Mouse (Mus musculus) right cerebral cortex, postnatal 10 days (tissue): ENCODE measurements at regions not wholly inside any gene's neighbourhood (a gene's known extent, or its start where the extent isn't known, plus 50 kb on each side); places are given as distances from the start of the nearest gene placed in this dataset.
A peak's percentile ranks its signal among the peaks of the same experiment; 100 is the strongest.

Source experiments
- DNase-seq, 2 experiments: peaks; one replicate each; pipeline ENCODE4 v3.0.0; 2021; ENCODE audit warnings: low spot score in 2 of 2

- no peak for DNase-seq
Measured at GRCm38 (mm10) chr6:49893113-49893512, 70.6 kb downstream of the Npy start.

DNA sequence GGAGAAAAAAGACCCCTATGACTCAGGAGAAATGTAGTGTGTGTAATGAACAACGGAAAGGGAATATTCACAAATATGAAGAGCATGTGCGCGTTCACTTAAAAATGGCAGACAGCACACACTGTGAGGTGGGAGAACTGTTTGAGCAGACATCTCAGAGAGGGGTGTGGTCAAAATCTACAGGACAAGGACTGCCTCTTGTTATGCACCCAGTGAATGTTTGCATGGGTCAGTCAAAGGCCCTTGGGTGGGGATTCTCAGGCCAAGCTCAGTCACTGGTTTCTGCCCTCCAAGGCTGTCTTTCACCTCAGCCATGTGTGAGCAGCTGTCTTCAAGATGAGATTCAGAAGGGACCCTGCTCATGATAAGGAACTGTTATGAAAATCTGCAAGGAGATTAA lies 76.6 kb downstream of the Npy start:
- DNase-seq, result no peak

DNA sequence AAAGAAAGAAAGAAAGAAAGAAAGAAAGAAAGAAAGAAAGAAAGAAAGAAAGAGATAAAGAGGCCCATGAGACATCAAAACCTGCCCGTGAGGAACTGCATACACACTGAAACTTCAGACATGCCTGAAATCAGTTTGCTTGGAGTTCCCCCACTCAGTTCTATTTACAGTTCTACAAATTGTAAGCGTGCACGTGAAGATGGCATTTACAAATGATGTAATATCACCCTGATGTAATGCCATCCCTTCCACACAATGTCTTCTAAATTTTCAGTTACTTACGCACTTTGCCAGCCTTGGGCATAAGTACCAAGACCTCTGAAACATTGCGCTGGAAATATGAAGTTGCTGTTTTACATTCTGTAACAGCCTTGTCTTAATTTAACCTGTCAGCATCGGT lies 79.0 kb downstream of the Npy start:
- DNase-seq, result no peak

DNA sequence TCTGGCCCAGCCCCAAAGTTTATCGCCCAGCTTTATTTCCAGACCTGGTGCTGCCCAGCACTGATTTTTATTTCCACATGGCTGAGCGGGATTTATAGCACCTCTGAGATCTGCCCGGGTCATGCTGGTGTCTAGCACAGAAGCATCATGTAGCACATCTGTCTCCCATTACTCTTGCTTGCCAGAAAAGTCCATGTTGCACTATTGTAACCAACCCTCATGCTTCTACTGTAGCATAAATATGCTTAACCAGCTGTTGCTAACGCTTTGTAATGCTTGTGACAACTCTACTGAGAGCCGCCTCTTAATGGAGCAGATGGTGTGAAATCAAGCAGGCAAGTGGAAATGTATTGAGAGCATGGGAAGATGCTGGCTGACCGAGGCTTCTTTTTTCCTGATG lies 81.5 kb downstream of the Npy start:
- DNase-seq, result peak in 1 of 2 experiments; percentile 52

DNA sequence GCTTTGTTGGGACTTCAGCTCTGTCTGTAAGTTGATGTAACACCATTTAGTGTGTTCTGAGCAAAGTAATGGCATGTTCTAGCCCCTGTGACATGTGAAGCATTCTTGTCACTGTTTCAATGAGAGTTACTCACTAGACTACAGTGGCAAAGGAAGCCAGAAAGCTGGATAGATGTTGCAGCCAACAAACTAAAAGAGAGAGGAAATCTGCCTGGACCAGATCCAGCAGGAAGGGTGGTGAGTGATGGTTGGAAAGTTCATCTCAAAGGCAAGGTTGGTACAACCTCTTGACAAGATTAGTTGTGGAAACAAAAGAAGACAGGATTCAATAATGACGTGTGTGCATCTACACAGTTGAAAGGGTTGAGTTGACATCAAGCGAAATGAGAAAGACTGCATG lies 83.9 kb downstream of the Npy start:
- DNase-seq, result no peak

GRCm38 (mm10) chr6:49919089-49919812 lies 96.7 kb downstream of the Npy start:
- DNase-seq, result peak; percentile 37 to 52

DNA sequence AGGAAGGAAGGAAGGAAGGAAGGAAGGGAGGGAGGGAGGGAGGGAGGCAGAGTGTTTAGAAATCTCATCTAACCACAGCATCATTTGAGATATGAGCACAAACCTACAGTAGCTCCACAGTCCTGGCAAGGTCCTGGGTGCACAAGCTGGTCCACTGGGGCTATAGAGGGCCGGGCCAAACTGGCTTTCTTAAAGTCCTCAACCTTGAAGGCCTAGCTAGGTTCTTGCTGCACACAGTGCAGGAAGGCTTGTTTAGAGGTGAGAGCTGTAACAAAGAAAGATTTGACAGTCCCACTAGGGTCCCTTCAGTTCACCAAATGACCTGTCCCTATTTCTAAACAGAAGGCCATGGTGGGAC lies 97.3 kb downstream of the Npy start:
- no peak for DNase-seq

- DNase-seq, result no peak
Measured at GRCm38 (mm10) chr6:49924296-49924695, 101.8 kb downstream of the Npy start.

DNA sequence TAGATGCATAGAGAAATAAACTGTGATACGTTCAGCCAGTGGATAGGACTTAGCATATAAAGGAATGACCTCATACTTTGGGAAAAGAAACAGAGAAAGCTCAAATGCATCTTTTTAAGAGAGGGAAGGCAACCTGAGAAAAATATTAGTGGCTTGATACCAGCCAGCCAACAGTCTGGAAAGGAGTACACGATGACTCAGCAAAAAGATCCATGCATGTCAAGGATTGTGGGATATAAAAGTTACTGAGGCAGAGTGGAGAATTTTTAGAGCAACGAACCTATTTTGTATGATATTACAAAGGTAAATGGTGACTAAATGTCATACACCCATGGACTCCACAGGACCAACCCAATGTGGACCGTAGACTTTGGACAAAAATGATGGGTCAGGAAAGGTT lies 105.6 kb downstream of the Npy start:
- DNase-seq, result no peak

DNA sequence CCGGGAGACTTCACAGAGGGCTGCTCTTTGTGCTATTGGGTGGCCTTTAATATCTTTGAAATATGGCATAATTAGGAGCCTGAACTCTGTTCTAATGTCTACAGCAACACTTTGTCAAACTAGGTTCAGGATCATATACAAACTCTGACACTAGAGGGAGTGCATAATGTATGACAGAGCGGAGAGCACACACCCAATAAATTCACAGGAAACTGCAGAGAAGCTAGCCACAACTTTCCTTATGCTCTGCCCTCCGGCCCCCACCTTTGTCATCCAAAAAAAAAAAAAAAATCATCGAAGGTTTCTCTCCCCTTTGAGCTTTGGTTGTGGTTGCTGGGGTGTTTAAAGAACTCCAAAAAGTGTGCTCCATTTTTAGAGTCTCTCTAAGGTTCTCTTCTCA lies 107.6 kb downstream of the Npy start:
- DNase-seq, result no peak

GRCm38 (mm10) chr6:49943087-49943486 lies 120.6 kb downstream of the Npy start:
- DNase-seq, result no peak

DNA sequence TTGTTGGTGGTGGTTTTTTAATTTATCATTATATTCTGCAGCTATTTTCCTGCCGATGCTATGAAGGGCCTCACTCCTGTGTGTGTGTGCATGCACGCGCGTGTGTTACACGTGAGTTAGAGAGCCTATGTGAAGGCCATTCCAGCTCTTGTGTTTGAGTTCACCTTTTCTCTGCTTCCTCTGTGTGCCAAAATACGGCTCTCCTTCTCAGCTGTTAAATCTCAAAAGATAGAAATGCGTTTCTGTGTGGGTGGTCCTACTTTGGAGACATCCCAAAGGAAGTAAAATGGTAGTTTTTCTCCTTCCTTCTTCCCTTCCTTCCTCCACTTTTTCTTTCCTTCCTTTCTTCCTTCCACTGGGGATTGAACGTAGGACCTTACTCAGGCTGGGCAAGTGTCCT lies 136.4 kb downstream of the Npy start:
- no peak for DNase-seq

- no peak for DNase-seq
Measured at GRCm38 (mm10) chr6:49961166-49961565, 138.7 kb downstream of the Npy start.

DNA sequence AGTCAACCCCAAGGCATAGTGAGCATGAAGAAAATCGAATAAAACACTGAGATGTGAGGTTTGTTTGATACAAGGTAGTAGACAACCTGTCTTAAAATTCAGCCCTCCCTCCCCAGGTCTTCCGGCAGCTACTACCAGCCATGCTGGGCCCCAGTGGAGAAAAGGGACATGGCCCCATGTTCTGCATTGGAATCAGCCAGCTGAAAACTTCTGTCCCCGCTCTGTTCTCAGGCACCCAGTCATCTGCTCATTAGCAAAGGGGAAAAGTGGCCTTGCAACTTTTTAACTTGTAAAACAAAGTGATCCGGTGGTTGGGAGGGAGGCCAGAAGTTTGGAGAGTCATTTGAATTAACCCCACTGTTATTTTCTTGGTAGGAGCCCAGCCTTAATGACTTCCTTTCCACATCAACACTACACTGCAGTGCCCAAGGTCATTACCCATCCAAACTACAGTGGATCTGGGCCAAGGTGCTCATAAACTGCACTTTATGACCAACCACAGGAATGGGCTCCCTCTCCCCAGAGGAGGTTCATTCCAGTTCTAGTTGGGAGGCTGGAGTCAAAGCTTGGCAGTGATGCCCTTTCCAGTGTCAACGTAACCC lies 143.5 kb downstream of the Npy start:
- no peak for DNase-seq

GRCm38 (mm10) chr6:49966555-49966954 lies 143.5 kb upstream of the Mpp6 start:
- no peak for DNase-seq

- no peak for DNase-seq
Measured at GRCm38 (mm10) chr6:49973258-49973865, 136.7 kb upstream of the Mpp6 start.

- DNase-seq, result peak; percentile 70 to 82
Measured at GRCm38 (mm10) chr6:49977783-49978182, 132.3 kb upstream of the Mpp6 start.

- DNase-seq, result no peak
Measured at GRCm38 (mm10) chr6:49983740-49984139, 126.3 kb upstream of the Mpp6 start.

DNA sequence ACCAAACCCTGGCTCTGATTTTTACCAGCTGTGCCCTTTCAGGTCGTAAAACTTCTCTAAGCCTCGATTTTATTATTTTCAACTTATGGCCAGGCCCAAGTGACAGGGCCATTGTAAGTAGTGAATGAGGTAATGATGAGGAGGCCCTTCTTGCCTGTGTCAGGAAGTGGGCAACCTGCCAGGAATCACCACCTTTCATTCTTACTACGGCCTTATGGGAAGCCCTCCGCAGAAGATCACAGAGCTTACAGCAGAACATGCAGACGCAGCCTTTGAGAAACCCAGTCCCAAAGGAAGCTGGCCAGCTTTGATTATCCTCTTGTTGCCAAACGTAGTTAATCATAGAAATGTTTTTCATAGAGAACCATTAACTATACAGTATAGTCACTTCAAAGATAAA lies 124.9 kb upstream of the Mpp6 start:
- DNase-seq, result no peak

- no peak for DNase-seq
Measured at GRCm38 (mm10) chr6:49987141-49987540, 122.9 kb upstream of the Mpp6 start.

DNA sequence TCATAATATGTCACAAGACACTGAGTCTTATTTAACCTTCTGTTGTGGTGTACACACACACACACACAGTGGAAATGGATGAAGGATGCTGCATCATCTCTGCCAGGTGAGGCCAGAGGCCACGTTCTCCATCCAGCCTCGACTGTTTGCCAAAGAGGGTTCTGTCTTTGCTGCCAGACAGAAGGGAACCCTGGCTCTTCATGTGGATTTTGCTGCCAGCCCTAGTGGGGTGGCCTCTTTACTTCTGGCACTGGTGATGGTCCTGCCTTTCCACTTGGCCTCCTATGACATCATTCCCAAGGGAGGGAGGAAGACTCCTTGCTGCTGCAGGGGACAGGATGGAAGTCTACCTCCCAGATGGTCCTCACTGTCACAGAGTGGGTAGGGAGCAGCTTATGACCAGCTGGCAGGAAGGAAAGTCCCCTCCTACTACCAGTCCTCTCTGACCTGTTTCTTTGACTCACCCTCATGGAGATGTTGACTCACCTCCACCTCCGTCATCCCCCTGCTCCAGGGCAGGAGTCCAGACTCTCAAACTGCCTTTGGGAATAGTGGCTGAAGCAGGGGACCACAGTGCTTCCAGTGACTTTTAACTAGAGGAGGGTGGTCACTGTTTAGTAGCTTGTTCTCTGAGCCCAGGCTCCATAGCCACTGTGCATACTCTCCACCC lies 122.4 kb upstream of the Mpp6 start:
- no peak for DNase-seq

DNA sequence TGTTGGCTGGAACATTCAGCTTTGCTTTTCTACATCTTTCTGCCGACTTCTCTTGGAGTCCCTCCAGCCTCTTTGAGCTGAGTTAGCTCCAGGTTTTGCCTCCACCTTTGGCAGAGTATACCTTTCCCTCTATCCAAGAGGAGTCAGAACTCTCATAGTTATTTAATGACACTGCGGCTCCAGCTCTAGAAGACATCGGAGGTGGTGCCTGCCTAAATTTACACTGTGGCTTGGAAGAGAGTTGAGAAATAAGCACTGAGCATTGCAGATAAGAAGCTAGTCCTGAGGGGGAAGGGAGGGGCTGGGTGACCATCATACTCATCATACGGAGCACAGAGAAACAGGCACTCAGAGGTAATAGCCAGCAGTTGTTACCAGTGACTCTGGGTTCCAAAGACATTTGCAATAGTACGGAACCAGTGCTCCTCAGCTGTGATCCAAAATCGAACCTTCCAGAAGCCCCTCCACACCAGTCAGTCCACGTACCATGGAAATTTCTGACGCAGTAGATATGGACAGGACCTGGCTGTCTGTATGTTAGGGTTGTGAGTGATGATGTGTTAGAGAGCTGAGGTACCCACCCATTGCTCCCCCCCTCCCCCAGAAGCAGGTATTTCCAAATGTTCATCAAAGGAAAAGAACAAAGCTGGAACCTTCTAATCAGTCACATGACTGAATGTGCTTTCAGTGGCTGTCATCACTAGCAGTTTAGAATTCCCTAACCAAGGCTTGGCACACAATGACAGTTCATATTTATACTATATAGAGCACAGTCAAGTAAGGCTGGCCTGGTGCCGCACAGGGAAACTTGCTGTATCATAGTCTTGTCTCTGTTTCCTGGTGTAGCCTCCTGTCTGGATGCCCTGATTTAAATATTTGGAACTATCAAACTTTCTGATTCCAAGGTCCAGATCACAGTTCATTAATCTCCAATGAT lies 120.2 kb upstream of the Mpp6 start:
- DNase-seq, result no peak
